Mouse (Mus musculus) cerebellum, adult 9-11 months (tissue): ENCODE results near the gene Snx18.

Source experiments
- DNase-seq: peaks from one replicate; pipeline ENCODE4 v3.0.0; 2022

Snx18 gene

DNA sequence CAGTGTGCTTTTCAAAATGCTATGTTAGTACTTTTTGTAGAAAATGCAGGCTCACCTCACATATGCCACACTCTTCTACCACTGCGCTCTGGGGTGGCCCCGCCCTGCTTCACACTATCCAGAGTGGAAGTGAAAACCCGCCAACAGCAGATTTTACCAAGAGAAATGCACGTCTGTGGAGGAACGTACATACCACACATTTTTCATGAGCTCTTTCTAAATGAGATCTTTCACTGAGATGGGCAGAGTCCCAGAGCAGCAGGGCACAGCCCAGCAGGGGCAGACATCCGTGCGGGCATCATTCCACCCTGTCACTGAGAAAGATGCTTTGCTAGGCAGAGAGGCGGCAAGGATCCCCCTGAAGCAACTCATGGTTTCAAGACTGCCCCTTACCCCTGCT, 22.4 kb downstream of the Snx18 start:
- DNase-seq, result peak; percentile 79

DNA sequence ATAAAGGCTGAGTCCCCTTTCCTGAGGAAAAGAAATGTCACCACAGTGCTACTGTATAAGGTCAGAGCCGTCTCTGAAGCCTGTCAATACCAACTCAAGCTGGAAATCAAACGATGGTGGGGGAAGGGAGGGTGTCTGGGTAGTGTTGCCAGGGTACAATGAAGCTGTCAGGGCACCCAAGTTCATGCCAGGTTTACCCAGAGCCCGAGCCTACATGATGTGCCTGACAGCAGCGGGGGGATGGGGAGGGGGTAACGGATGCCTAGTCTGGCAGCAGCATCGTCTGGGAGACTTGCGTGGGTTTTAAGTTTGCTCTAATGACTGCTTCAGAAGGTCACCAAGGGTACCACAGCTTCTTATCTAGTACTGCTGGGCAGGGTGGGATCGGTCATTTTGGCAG, 23.1 kb downstream of the Snx18 start:
- no peak for DNase-seq

DNA sequence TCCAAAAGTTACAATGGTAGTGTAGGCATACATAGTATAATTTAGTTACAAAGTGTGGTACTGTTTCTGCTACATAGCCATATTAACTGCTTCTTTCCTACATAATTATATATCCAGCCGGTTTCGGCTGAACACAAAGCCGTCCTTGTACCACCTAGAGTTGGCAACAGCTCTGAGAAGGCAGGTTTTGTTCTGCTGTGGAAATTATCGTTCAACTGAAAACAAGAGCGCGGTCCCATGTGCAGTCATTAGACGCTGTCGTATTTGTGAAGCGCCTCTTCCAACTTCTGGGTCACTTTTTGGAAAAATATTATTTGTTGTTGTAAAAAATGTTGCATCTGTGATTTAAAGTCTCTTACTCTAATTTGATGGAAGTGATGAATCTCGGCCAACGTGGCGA, 24.0 kb downstream of the Snx18 start:
- DNase-seq, result no peak

DNA sequence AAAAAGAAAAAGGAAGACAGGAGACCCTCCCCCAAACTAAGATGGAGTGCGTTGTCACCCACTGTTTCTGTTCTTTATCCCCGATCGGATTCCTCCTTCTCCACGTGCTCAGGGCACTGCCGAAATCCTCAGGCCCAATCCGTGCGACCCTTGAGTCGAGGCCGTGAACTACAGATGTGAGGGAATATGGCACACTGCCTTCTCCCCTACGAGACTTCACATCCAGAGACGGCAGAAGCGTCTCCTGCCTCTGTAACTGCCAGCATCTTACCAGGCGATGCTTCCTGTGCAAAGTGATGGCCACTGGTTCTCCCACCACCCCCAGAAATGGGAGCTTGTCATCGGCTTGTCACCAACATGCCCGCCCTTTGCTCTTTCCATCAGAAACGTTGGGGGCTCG, 24.7 kb downstream of the Snx18 start:
- no peak for DNase-seq

DNA sequence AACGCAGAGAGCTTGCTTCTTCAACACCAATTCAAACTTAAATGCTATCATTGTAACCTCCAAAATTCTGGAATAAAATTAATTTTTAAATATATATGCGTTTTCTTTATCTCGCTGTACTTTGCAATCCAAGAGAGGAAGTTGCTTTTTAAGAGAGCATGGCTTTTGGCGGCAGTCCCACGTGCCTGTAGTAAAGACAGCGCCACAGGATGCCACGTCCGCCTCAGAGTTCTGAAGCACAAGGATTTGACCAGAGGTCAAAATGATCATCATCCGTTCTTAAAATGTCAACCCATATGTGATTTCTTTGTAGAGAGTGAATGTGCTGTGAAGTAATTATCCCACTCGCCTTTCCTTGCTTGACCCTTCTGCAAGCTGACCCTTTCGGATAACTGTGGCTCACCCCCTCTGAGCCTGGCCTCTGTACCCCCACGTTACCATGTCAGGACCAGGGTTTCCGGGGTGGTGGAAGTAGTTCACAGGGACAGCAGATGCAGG, 25.6 kb downstream of the Snx18 start:
- DNase-seq, result no peak

DNA sequence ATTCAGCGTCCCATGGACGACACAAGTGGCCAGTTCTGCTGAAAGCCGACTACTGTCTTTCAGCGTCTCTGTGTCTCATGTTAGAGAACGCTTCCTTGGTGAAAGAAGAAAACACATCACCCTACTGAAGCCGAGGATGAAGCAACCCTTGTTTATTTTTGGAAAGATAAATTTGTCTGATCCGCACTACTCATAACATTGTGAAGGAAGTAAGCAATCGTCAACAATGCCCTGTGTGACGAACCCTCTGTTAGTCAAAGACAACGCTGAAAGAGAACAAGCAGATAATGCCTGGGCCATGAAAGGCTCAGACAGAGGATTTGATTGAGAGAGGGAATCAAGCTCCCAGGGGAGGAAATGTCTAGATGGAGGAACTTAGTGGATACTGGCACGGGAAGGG, 27.0 kb downstream of the Snx18 start:
- DNase-seq, result no peak

DNA sequence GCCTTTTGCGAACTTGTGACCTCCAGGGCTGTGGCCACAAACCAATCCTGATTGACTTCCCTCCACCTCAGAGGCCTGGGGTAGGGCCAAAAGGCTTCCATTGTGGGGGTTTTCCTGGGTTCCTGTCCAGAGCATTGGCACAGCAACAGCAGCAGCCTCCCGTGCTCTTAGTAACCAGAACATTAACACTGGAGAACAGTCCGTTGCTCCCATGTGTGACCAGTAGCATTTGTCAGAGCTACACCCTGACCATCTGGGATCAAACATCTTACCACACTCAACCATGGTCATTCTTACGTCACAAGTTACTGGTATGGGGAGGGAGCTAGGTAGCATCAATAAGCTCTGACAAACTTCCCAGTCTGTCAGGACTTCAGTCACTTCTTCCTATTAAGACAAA, 28.1 kb downstream of the Snx18 start:
- no peak for DNase-seq

DNA sequence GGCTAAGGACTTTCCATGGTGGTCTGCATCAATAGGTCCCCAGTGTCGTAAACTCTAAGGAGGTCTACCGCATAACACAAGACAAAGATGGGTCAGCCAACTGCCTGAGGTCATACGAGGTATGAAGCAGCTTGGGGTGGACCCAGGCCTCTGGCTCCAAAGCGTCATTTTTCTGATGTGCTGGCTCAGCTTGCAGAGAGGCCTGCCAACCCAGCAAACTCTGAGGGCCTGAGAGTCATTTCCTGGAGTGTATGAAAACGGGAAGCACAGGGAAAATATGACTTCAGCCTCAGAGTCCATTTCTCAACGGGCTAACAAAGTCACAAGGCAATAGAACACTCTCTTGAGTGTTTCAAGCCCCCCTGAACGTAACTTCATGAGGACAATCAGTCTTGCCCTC, 28.9 kb downstream of the Snx18 start:
- DNase-seq, result no peak

DNA sequence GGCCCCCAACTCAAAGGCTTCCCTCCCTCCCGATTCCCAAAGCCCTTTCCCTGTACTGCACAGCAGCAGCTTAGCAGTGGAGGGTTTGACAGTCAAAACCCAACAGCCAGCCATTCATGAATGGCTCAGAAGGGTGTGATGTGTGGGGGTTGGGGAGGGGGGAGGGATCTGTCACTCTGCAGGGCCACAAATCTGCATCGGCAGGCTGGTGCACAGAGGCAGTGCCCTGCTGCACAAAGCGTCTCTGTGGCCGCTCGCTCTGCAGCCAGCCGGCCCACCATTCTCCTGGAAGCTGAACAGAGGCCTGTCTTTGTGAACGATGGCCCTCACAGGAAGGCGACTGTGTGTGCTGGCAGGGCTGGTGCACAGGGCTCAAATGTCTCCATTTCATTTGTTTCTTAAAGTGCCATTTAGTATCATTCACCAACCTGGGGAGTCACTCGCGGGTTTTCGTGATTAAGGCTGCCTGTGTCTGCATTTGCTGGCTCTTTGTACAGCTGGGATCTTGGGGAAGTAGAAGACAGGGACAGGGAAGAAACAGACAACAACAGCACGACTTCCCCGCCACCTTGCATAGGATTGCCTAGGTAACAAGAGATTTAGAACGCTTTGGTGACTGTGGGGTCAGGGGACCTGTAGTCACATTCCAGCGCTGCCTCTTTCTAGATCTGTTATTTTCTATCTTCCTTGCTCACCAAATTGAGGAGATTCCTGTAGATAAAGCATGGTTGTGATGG, 31.0 kb downstream of the Snx18 start:
- DNase-seq, result no peak

DNA sequence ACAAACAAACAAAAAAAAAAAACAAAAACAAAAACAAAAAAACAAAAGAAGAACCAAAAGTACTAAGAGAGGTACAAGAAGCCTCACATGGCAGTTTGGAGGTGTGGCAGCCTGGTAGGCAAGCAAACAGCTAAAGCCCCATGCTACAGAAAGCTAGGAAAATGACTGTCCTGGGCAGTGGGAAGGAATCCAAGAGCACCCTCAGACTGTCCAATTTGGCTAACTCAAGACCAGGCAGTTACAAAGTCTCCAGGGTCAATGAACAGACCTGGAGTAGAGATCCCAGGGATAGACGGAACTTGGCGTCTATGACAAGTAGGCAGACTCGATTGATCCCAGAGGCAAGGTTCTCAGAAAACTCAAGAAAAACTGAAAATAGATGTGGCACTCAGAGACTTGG, 32.8 kb downstream of the Snx18 start:
- DNase-seq, result no peak

DNA sequence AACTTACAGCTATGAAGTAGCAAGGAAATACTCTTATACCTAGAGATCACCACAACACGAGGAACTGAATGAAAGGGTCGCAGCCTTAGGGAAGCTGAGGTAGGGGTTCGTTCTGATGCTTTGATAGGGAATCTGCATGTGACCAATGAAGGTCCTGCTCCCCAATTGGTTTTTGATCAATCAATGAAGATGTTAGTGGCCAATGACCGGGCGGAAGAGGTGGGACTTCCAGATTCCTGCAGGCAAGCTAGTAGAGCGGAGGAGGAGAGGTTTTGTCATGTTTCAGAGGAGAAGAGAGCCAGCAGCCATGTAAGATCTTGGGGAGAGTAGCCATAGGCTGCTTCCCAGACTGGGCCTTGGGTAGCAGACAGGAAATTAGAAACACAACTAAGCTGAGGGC, 33.9 kb downstream of the Snx18 start:
- DNase-seq, result no peak

DNA sequence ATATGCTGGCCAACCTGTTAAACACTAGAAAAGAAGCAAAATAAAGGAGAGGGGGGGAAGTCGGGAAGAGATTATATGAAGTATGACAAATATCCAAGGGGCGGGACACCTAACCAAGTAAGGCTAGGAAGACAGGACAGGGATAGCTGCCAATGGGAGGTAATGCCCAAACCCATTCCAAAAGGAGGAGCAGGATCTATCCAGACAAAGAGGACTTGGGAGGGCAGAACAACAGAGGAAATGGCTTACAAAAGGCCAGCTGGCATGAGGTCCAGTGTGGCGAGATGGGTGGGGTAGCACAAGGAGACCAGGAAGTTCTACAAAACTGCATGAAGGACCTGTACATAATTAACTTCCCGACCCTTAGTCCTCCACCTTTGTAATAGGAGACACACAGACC, 34.8 kb downstream of the Snx18 start:
- no peak for DNase-seq

DNA sequence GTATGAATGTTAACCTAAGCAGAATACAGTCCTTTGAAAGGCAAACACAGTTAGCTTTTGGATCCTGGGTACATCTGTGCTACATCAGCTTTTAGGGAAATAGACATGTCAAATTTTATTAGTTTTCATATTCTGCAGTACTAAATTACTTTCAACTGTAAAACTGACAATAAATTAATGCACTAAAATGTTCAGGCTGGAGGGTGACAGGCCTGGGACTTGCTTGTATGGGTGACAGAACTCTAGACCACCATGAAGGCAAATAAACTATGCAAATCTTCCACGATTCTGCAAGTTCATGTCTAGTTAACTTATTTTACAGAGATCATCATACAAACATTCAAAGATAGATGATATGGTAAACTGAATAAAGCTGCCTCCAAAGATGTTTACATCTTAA, 36.3 kb downstream of the Snx18 start:
- no peak for DNase-seq

DNA sequence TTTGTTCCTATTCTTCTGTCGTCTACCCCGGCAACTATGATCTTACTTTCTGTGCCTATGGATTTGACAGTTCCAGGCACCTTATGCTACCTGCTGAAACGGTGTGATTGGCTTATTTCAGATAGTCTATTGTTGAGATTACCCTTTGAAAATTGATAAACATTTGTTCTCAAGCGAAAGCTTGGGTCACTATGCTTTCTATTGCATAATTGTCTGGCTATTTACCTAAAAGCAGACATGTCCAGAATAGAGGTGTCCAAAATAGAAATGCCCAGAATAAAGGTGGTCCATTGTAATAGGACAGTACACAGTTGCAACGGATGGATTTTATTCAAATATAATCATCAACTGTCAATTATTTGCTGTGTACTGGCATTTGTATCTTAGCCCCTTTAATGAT, 36.9 kb downstream of the Snx18 start:
- no peak for DNase-seq

DNA sequence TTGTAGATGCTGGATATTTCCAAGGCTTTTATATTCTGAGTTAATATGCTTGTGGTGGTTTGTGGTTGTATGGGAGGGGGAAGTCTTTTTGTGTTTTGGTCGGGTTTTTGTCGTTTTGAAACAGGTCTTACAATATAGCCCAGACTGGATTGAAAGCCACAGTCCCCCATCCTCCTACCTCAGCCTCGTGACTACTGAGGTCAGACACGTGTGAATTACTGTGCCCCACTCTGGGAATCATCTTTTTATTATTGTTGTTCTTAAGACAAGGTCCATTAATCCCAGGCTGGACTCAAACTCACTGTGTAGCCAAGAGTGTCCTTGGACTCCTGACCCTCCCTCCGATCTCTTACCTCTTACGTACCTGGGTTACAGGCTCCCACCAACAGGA, 38.0 kb downstream of the Snx18 start:
- DNase-seq, result no peak

DNA sequence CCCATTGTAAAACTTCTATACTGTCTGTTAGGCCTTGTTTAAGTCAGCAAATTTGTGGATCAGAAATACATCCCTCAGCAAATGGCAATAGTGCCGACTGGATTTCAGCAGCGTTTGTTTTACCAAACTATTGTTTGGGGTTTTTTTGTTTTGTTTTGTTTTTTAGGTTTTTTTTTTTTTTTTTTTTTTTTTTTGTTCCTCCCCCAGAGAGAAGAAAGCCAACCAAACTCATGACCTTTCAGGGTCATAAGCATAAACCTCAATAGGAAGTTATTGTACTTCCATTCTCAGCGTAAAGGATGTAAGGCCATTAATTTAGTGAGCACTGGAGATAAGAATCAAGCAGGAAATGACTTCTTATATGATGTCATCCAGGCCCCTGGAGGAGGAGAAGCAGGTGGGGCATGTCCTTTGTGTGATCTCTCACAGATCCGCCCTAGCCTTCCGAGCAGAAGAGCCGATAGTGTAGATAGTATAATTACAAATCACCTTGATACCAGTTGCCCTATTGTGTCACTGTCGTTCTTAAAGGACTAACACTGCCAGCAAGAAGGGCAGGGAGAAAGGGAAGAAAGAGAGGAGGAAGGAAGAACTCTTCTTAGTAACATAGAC, 38.5 kb downstream of the Snx18 start:
- no peak for DNase-seq

DNA sequence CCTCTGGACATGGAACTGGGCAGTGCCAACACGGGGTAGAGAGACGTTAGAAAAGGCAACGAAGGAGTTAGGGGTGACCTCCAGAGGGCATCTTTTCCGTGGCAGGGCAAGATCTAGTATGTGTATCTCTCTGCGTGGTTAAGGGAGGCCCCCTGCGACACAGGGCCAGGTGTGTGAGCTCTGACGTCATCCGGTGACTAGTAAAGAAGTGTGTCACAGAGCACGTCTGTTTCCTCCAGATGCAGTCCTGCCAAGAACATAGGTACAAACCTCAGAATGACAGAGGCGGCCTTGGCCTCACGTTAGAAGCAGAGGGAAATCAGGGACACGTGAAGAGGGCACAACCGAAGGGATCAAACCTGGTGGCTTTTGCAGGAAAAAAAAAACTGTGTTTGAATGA, 44.1 kb downstream of the Snx18 start:
- no peak for DNase-seq

DNA sequence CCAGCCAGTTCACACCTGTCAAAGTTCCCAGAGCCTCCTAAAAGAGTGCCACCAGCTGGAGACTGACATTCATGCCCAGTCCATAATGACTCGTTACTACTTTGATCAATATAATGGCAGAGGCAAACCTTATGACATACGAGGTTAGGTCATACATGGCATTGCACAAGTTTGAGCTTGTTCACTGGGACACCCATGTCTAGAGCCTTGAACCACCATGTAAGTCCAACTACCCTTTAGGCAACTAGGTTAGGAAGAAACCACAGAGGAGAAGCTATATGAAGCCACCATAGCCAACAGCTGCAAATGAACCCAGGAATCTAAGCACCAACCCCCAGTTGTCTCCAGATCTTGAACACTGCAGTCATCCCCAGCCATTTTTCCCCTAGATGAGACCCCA, 45.0 kb downstream of the Snx18 start:
- no peak for DNase-seq

DNA sequence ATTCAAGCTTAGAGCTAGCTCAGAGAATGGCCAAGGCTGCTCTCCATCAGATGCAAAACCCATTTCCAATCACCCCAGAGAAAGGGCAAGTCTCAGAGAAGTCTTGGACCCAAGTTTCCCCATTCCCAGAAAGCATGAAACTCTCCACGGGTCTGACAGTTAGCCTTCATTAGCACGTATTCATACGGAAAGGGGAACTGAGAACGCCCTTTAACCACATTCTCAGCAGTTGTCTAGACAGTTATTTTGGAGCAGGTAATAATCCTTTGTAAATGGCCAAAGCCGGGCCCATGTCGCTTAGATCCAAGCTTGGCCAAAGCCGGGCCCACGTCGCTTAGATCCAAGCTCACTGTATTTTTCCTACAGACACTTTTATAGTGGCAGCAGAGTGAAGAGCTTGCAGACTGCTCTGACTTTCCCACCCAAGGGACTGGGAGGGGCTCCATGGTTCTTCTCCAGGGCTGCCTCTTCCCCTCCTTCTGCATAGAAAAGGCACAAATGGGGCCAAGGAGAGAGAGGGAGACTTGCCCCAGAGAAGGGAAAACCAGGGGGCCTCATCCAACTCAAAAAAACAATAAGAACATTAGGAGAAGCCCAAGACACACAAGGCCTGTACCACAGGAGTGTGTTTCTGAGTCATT, 46.2 kb downstream of the Snx18 start:
- no peak for DNase-seq

DNA sequence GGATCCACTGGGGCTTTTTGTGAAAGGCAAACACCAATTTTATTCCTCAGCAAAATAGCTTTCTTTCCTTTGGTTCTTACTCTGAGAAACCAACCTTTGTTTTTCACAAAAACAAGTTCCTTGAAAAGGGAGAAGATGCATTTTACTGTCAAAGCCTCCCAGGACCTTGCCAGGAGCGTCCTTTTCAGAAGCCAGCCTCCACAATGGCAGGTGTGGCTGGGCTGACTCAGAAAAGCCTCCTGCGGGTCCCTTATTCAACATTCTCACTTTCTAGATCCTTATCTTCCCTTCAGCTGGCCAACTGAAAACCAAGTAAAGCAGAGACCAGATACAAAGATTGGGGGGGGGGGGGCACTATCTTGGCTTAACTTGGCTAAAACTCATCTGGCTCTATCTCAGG, 48.8 kb downstream of the Snx18 start:
- DNase-seq, result no peak

DNA sequence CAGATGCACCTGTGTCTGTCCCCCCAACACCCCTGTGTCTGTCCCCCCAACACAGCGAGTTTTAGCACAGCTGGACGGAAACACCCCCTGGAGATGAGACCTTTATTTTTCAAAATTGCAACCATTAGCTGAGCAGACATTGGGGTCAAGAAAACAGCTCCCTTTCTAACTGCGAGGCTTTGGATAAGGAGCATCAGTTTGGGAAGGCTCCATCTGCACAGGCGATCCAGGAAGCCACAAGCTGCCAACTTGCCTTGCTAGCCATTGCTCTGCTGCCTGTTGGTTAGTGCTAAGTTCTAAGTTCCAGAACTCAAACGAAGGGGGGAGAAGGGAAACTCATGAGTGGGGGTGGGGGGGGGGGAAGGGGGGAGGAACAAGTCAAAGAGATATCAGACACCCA, 51.4 kb downstream of the Snx18 start:
- DNase-seq, result no peak

DNA sequence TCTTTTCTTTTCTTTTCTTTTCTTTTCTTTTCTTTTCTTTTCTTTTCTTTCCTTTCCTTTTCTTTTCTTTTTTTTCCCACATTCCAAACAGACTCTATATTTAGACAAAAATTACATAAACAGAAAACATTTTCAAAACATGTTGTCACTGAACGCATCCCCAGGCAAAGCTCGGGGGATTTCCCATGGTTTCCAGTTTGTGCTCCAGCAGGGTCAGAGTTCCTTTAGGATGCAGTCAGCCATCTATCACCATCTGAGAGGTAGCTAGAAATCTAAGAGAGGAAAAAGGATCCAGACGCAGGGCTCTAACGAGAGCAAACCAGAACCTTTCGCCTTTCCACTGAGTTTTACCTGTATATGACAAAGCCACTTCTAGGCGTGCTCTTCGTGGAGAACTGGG, 52.0 kb downstream of the Snx18 start:
- no peak for DNase-seq

DNA sequence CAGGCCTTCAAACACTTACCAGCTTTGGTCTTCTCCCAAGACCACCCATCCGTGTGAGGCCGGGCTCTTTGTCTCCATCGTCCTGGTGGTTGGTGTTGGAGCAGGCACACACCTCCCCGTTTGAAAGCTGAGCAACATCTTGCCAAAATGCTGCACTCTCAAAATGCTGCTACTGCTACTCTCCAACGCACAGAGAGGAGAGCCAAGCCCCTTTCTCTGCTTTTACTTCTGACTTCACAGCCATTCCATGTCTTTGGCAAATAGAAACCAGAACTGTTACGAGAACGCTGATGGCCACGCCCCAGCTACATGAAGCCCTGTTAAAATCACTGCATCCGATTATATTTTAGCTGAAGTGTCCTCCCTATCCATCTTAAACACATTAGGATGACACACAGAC, 58.7 kb downstream of the Snx18 start:
- no peak for DNase-seq

DNA sequence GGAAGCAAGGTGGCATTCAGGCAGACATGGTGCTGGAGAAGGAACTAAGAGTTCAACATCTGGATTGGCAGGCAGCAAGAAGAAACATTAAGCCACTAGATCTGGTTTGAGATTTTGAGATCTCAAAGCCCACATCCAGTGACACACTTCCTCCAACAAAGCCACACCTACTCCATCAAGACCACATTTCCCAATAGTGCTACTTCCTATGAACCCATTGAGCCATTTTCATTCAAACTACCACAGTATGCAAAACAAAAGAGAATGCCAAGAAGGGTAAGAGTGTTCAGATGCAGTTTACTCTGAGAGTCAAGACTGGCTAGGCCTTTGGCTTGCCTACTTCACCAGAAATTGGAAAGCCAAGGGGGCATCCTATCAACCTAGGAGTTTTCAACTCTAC, 61.8 kb downstream of the Snx18 start:
- DNase-seq, result no peak

DNA sequence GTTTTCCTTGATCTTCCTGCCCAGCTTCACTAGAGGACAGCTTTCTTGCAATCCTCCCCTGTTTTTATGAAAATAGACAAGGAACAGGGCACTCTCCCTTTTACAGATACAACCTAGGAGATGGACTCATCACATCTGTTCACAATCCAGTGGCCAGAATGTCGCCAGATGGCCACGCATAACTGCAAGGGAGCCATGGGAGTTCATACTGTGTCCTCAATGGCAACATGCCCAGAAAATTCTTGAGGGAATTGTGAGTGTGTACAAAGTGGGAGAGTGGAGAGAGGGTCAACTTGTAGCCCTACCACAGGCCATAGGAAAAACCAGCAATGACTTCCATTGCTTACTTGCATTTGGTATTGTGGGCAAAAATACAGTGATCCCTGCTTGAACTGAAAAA, 63.1 kb downstream of the Snx18 start:
- no peak for DNase-seq
